Comparison of ENCODE assay signal across 1 mouse cellular context in genomic region chr17:35021163-35021808, GRCm38 (mm10).
TF ChIP-seq lines count a peak whose summit lies in the region.

No protein-coding gene starts in this region.

TF ChIP-seq in C2C12, 6 proteins besides CTCF, POLR2A, EP300 and RAD21:
- TF ChIP-seq FOSL1 (IDR thresholded peaks at IDR 0.05; ENCODE audit: insufficient read depth, low read length, poor library complexity, severe bottlenecking): no peak
- no peak for TF ChIP-seq MYOG (IDR thresholded peaks at IDR 0.05; ENCODE audit: control insufficient read depth, extremely low read depth, insufficient read length)
- TF ChIP-seq MAX (IDR thresholded peaks at IDR 0.05): no peak
- no peak for TF ChIP-seq MYOD1 (IDR thresholded peaks at IDR 0.05; ENCODE audit: control insufficient read depth, insufficient read length, low read depth)
- no peak for TF ChIP-seq CEBPB (IDR thresholded peaks at IDR 0.05; ENCODE audit: low read depth)
- TF ChIP-seq USF1 (IDR thresholded peaks at IDR 0.05; ENCODE audit: low read depth): no peak
